8 mouse cellular contexts compared by ENCODE assay signal in the genomic region with DNA sequence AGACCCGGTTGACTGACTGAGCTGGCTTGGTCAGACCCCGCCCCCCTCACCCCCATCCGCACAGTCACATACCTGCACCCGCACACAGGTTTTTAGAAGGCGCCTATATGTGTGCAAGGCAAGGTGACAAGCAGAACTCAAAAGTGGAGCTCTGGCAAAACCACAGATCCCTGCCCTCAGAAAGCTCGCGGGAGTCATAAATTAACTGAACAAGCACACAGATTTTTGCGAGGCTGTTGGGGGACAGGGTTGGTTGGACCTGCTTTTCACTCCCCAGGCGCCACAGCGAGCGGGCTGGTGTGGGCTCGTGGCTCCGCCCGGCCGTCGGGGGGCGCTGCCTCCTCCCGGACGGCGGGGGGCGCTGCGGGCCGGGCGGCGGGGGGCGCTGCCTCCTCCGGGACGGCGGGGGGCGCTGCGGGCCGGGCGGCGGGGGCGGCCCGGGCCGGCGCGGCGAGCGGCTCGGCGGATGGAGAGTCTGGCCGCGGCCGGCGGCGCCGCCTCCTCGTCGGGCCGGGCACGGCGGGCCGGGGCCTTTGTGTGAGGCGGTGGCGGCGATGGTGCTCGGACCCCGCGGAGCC. TPM values are rescaled to one million over a fixed set of nuclear protein-coding genes. Genes with fewer than 3 reads are reported as not detected.
DNase-seq lines count a peak whose midpoint lies in the region; ATAC-seq and TF ChIP-seq lines count a peak whose summit lies in the region.

Gene Zbtb39, plus strand, starts transcription at position 456 of the 578 bp plus-strand sequence.

- 1% methylated on average over 23 of the region's 61 CpGs for WGBS in embryonic facial prominence, embryonic 11.5 days
- under 1% methylated on average over 45 of the region's 61 CpGs for WGBS in kidney, adult 2 months
- under 1% methylated on average over 47 of the region's 61 CpGs for WGBS in limb, embryonic 15.5 days
- 2% methylated on average over 47 of the region's 61 CpGs for WGBS in midbrain, embryonic 16.5 days

- H3K9ac ChIP-seq in embryonic facial prominence, embryonic 11.5 days (replicated peaks; ENCODE audit: low read length): peak within 1 kb of the TSS; percentile 98
- peak within 1 kb of the TSS; percentile 92 for H3K9ac ChIP-seq in limb, embryonic 15.5 days
- H3K9ac ChIP-seq in midbrain, embryonic 16.5 days (ENCODE audit: low read depth, low read length): peak within 1 kb of the TSS; percentile 95

- peak; percentile 75 for DNase-seq in 3134 (ENCODE audit: extremely low read depth, insufficient read length, low spot score)
- DNase-seq in adrenal gland, postnatal 10 days: peak; percentile 92
- peak; percentile 85 for DNase-seq in embryonic facial prominence, embryonic 11.5 days (ENCODE audit: low spot score)
- DNase-seq in heart, adult 8-10 months (ENCODE audit: low spot score): peak; percentile 63
- DNase-seq in kidney, adult 2 months: peak; percentile 85
- peak; percentile 60 to 76 for DNase-seq in spleen, postnatal 14 days (ENCODE audit: low spot score in 2 of 2)

- no peaks in the 10 kb centered on the region for H3K9me3 ChIP-seq in embryonic facial prominence, embryonic 11.5 days (replicated peaks; ENCODE audit: control insufficient read depth, low read length)
- H3K9me3 ChIP-seq in limb, embryonic 15.5 days: no peaks in the 10 kb centered on the region
- no peaks in the 10 kb centered on the region for H3K9me3 ChIP-seq in midbrain, embryonic 16.5 days (replicated peaks; ENCODE audit: control insufficient read depth, low read length, poor library complexity, severe bottlenecking)

- peak within 1 kb of the TSS; percentile 59 for H3K27ac ChIP-seq in embryonic facial prominence, embryonic 11.5 days (replicated peaks; ENCODE audit: low read depth, low read length)
- peak within 1 kb of the TSS; percentile 37 for H3K27ac ChIP-seq in kidney, adult 2 months (ENCODE audit: insufficient read depth, low read depth, low read length)
- peak within 1 kb of the TSS; percentile 85 for H3K27ac ChIP-seq in limb, embryonic 15.5 days
- H3K27ac ChIP-seq in midbrain, embryonic 16.5 days (ENCODE audit: low read length): peak within 1 kb of the TSS; percentile 81

- H3K4me2 ChIP-seq in embryonic facial prominence, embryonic 11.5 days (ENCODE audit: low read depth, low read length): peak within 1 kb of the TSS; percentile 77
- peak within 1 kb of the TSS; percentile 68 for H3K4me2 ChIP-seq in limb, embryonic 15.5 days
- H3K4me2 ChIP-seq in midbrain, embryonic 16.5 days (ENCODE audit: low read length): peak within 1 kb of the TSS; percentile 79

- H3K4me1 ChIP-seq in embryonic facial prominence, embryonic 11.5 days (ENCODE audit: control insufficient read depth, insufficient read depth, low read length): no peaks in the 10 kb centered on the region
- peaks cover 6% of the 10 kb centered on the region; the same call in 1 of the 2 replicates for H3K4me1 ChIP-seq in kidney, adult 2 months (ENCODE audit: control insufficient read depth, insufficient read depth, low read length)
- H3K4me1 ChIP-seq in limb, embryonic 15.5 days: peaks cover 22% of the 10 kb centered on the region
- peaks cover 12% of the 10 kb centered on the region for H3K4me1 ChIP-seq in midbrain, embryonic 16.5 days (ENCODE audit: control insufficient read depth, insufficient read depth, low read length)

- TF ChIP-seq CTCF in kidney, adult 2 months (conservative IDR thresholded peaks at IDR 0.05; ENCODE audit: insufficient read depth, insufficient read length, low read depth, low read length): peak; percentile 44

- ATAC-seq in embryonic facial prominence, embryonic 11.5 days (replicated peaks; ENCODE audit: insufficient number of reproducible peaks, low FRiP score, low TSS enrichment, low read depth): peak; percentile 70
- ATAC-seq in limb, embryonic 15.5 days (ENCODE audit: insufficient number of reproducible peaks, low FRiP score, low TSS enrichment, low read depth): peak; percentile 74
- peak; percentile 88 for ATAC-seq in midbrain, embryonic 16.5 days

- H3K36me3 ChIP-seq in embryonic facial prominence, embryonic 11.5 days (replicated peaks; ENCODE audit: control insufficient read depth, insufficient read depth, low read depth, low read length): peaks cover 26% of the 10 kb centered on the region
- peaks cover 6% of the 10 kb centered on the region for H3K36me3 ChIP-seq in kidney, adult 2 months (ENCODE audit: control insufficient read depth, insufficient read depth, low read length)
- peaks cover 30% of the 10 kb centered on the region for H3K36me3 ChIP-seq in limb, embryonic 15.5 days
- H3K36me3 ChIP-seq in midbrain, embryonic 16.5 days (ENCODE audit: control insufficient read depth, insufficient read depth, low read length): peaks cover 25% of the 10 kb centered on the region

- TF ChIP-seq POLR2A in kidney, adult 2 months (IDR thresholded peaks at IDR 0.05; ENCODE audit: low read depth, low read length): no peak

- H3K4me3 ChIP-seq in embryonic facial prominence, embryonic 11.5 days (ENCODE audit: low read depth, low read length): peak within 1 kb of the TSS; percentile 99
- peak within 1 kb of the TSS; percentile 97 for H3K4me3 ChIP-seq in kidney, adult 2 months (ENCODE audit: insufficient read depth, low read depth, low read length)
- H3K4me3 ChIP-seq in limb, embryonic 15.5 days: peak within 1 kb of the TSS; percentile 98
- H3K4me3 ChIP-seq in midbrain, embryonic 16.5 days (ENCODE audit: low read depth, low read length): peak within 1 kb of the TSS; percentile 97

- H3K27me3 ChIP-seq in embryonic facial prominence, embryonic 11.5 days (ENCODE audit: control insufficient read depth, insufficient read depth, low read length): no peaks in the 10 kb centered on the region
- H3K27me3 ChIP-seq in kidney, adult 2 months (replicated peaks; ENCODE audit: control insufficient read depth, insufficient read depth, low read length): no peaks in the 10 kb centered on the region
- no peaks in the 10 kb centered on the region for H3K27me3 ChIP-seq in limb, embryonic 15.5 days
- no peaks in the 10 kb centered on the region for H3K27me3 ChIP-seq in midbrain, embryonic 16.5 days (ENCODE audit: control insufficient read depth, insufficient read depth, low read depth, low read length)

RNA-seq across cellular contexts. Expression of gene Zbtb39, which starts in this region (rescaled TPM):
- total RNA-seq in adrenal gland, postnatal 10 days (2021): 10 to 100 TPM; 10.8 to 11.0 TPM
- polyA plus RNA-seq in embryonic facial prominence, embryonic 11.5 days (2014; fragmentation: Nextera tagmentation; extraction: Ambion mirVana): 6.5 and 7.4 TPM in 2 replicates
- total RNA-seq in heart, adult 8-10 months (2022): 1 to 10 TPM; 6.4 to 7.9 (median 7.5) TPM
- polyA plus RNA-seq in kidney, adult 2 months (2012; rRNA removed): 7.2 and 7.3 TPM in 2 replicates
- polyA plus RNA-seq in limb, embryonic 15.5 days (2015; fragmentation: Nextera tagmentation; extraction: Ambion mirVana): 2.4 and 2.8 TPM in 2 replicates
- polyA plus RNA-seq in midbrain, embryonic 16.5 days (2015; fragmentation: Nextera tagmentation; extraction: Ambion mirVana): 2.7 and 3.2 TPM in 2 replicates

Comparison
In these comparisons a context has a peak if more than half of its experiments do, and no peak if none do; other contexts are left out.
1. Peak in every context shown above with its lines: DNase-seq, ATAC-seq, H3K4me3 ChIP-seq and H3K27ac ChIP-seq.